Mouse (Mus musculus): ENCODE measurements around the gene Tmem131. TPM values are rescaled to one million over a fixed set of nuclear protein-coding genes. Genes with fewer than 3 reads are reported as not detected.

Gene Tmem131
- polyA plus RNA-seq, 1 experiment from 2014 or later: 13.7 TPM

- no peaks in the 10 kb centered on the region for H3K36me3 ChIP-seq
- H3K27ac ChIP-seq: 0 out of 2 replicates have a peak overlapping the region, but pooled peaks have one; percentile 23
- H3K4me2 ChIP-seq: no peak overlapping the region
- ATAC-seq (ENCODE audit: insufficient read depth, low FRiP score, low read depth): peak; percentile 27; the same call in 1 of the 2 replicates
- H3K4me1 ChIP-seq: no peaks in the 10 kb centered on the region; the same call in 1 of the 2 replicates
- WGBS: 56% methylated on average over 1 of the region's 1 CpGs
- no peaks in the 10 kb centered on the region for H3K9me3 ChIP-seq
- no peak overlapping the region for H3K9ac ChIP-seq
- no peaks in the 10 kb centered on the region for H3K27me3 ChIP-seq (replicated peaks)
- no peak overlapping the region for H3K4me3 ChIP-seq (replicated peaks)
These were observed 72.9 kb downstream of the Tmem131 start for GRCm38 (mm10) chr1:36870518-36870917.

- Histone ChIP-seq H3K9me3 (no peaks in the 10 kb centered on the region), H3K4me3 (replicated peaks) (no peak overlapping the region), H3K27me3 (replicated peaks) (no peaks in the 10 kb centered on the region), H3K4me2 (no peak overlapping the region), H3K27ac (no peak overlapping the region), H3K4me1 (no peaks in the 10 kb centered on the region), H3K36me3 (no peaks in the 10 kb centered on the region), H3K9ac (no peak overlapping the region)
- ATAC-seq (ENCODE audit: insufficient read depth, low FRiP score, low read depth): no peak
- WGBS: 67% methylated on average over 3 of the region's 3 CpGs
These were observed 78.7 kb downstream of the Tmem131 start for GRCm38 (mm10) chr1:36864757-36865156.

- no peaks in the 10 kb centered on the region for H3K36me3 ChIP-seq
- H3K27ac ChIP-seq: peak overlapping the region; percentile 42; the same call in 1 of the 2 replicates
- H3K9ac ChIP-seq: no peak overlapping the region
- H3K4me1 ChIP-seq: no peaks in the 10 kb centered on the region
- H3K4me3 ChIP-seq (replicated peaks): no peak overlapping the region
- H3K4me2 ChIP-seq: no peak overlapping the region
- H3K9me3 ChIP-seq: no peaks in the 10 kb centered on the region
- no peaks in the 10 kb centered on the region for H3K27me3 ChIP-seq (replicated peaks)
- no peak for ATAC-seq (ENCODE audit: insufficient read depth, low FRiP score, low read depth)
- WGBS: 66% methylated on average over 2 of the region's 2 CpGs
These were observed 81.7 kb downstream of the Tmem131 start for GRCm38 (mm10) chr1:36861775-36862174.

GRCm38 (mm10) chr1:36860876-36861275, 82.6 kb downstream of the Tmem131 start:
- 42% methylated on average over 1 of the region's 1 CpGs for WGBS
- Histone ChIP-seq H3K4me3 (replicated peaks) (no peak overlapping the region), H3K9me3 (no peaks in the 10 kb centered on the region)

GRCm38 (mm10) chr1:36860431-36860849, 83.0 kb downstream of the Tmem131 start:
- 34% methylated on average over 4 of the region's 4 CpGs for WGBS
- Histone ChIP-seq H3K27ac (0 out of 2 replicates have a peak overlapping the region, but pooled peaks have one; percentile 42), H3K27me3 (replicated peaks) (no peaks in the 10 kb centered on the region), H3K4me2 (no peak overlapping the region), H3K9ac (no peak overlapping the region), H3K4me1 (no peaks in the 10 kb centered on the region), H3K36me3 (no peaks in the 10 kb centered on the region), H3K4me3 (replicated peaks) (no peak overlapping the region), H3K9me3 (no peaks in the 10 kb centered on the region)
- ATAC-seq (ENCODE audit: insufficient read depth, low FRiP score, low read depth): peak; percentile 56; the same call in 1 of the 2 replicates

More at GRCm38 (mm10) chr1:36860876-36861275, 82.6 kb downstream of the Tmem131 start:
- no peaks in the 10 kb centered on the region for H3K27me3 ChIP-seq (replicated peaks)
- H3K4me1 ChIP-seq: no peaks in the 10 kb centered on the region
- H3K9ac ChIP-seq: no peak overlapping the region
- H3K27ac ChIP-seq: peak overlapping the region; percentile 42; the same call in 1 of the 2 replicates
- no peaks in the 10 kb centered on the region for H3K36me3 ChIP-seq
- no peak overlapping the region for H3K4me2 ChIP-seq
- no peak for ATAC-seq (ENCODE audit: insufficient read depth, low FRiP score, low read depth)

GRCm38 (mm10) chr1:36857081-36857480, 86.4 kb downstream of the Tmem131 start:
- ATAC-seq (ENCODE audit: insufficient read depth, low FRiP score, low read depth): no peak
- no peaks in the 10 kb centered on the region for H3K9me3 ChIP-seq
- H3K9ac ChIP-seq: no peak overlapping the region
- H3K27me3 ChIP-seq (replicated peaks): no peaks in the 10 kb centered on the region
- no peaks in the 10 kb centered on the region for H3K36me3 ChIP-seq
- H3K27ac ChIP-seq: no peak overlapping the region
- H3K4me3 ChIP-seq (replicated peaks): no peak overlapping the region
- H3K4me1 ChIP-seq: no peaks in the 10 kb centered on the region
- no peak overlapping the region for H3K4me2 ChIP-seq
- WGBS: 88% methylated on average over 6 of the region's 6 CpGs

- Histone ChIP-seq H3K4me2 (no peak overlapping the region), H3K4me1 (no peaks in the 10 kb centered on the region), H3K27ac (no peak overlapping the region), H3K36me3 (no peaks in the 10 kb centered on the region), H3K4me3 (replicated peaks) (no peak overlapping the region), H3K27me3 (replicated peaks) (no peaks in the 10 kb centered on the region), H3K9me3 (no peaks in the 10 kb centered on the region), H3K9ac (no peak overlapping the region)
- WGBS: 91% methylated on average over 10 of the region's 10 CpGs
- no peak for ATAC-seq (ENCODE audit: insufficient read depth, low FRiP score, low read depth)
These were observed 89.2 kb downstream of the Tmem131 start for GRCm38 (mm10) chr1:36854198-36854765.

GRCm38 (mm10) chr1:36852085-36852484, 91.4 kb downstream of the Tmem131 start:
- no peak overlapping the region for H3K4me2 ChIP-seq
- no peaks in the 10 kb centered on the region for H3K9me3 ChIP-seq
- ATAC-seq (ENCODE audit: insufficient read depth, low FRiP score, low read depth): no peak
- 79% methylated on average over 6 of the region's 6 CpGs for WGBS
- H3K27ac ChIP-seq: no peak overlapping the region
- no peak overlapping the region for H3K4me3 ChIP-seq (replicated peaks)
- no peaks in the 10 kb centered on the region for H3K36me3 ChIP-seq
- no peak overlapping the region for H3K9ac ChIP-seq
- H3K27me3 ChIP-seq (replicated peaks): no peaks in the 10 kb centered on the region
- no peaks in the 10 kb centered on the region for H3K4me1 ChIP-seq

- 82% methylated on average over 4 of the region's 4 CpGs for WGBS
- no peak for ATAC-seq (ENCODE audit: insufficient read depth, low FRiP score, low read depth)
- H3K9ac ChIP-seq: no peak overlapping the region
- H3K4me3 ChIP-seq (replicated peaks): no peak overlapping the region
- no peak overlapping the region for H3K4me2 ChIP-seq
- H3K36me3 ChIP-seq: no peaks in the 10 kb centered on the region
- H3K4me1 ChIP-seq: no peaks in the 10 kb centered on the region
- H3K27ac ChIP-seq: no peak overlapping the region
- H3K9me3 ChIP-seq: no peaks in the 10 kb centered on the region
- no peaks in the 10 kb centered on the region for H3K27me3 ChIP-seq (replicated peaks)
These were observed 92.1 kb downstream of the Tmem131 start for GRCm38 (mm10) chr1:36851392-36851791.

GRCm38 (mm10) chr1:36848036-36848435, 95.4 kb downstream of the Tmem131 start:
- ATAC-seq (ENCODE audit: insufficient read depth, low FRiP score, low read depth): no peak
- WGBS: 93% methylated on average over 1 of the region's 1 CpGs

GRCm38 (mm10) chr1:36847276-36847675, 96.2 kb downstream of the Tmem131 start:
- Histone ChIP-seq H3K9ac (no peak overlapping the region), H3K4me2 (no peak overlapping the region), H3K27ac (no peak overlapping the region), H3K4me3 (replicated peaks) (no peak overlapping the region), H3K4me1 (no peaks in the 10 kb centered on the region), H3K27me3 (replicated peaks) (no peaks in the 10 kb centered on the region), H3K9me3 (no peaks in the 10 kb centered on the region), H3K36me3 (no peaks in the 10 kb centered on the region)
- no peak for ATAC-seq (ENCODE audit: insufficient read depth, low FRiP score, low read depth)
- 77% methylated on average over 8 of the region's 8 CpGs for WGBS

More at GRCm38 (mm10) chr1:36848036-36848435, 95.4 kb downstream of the Tmem131 start:
- H3K9ac ChIP-seq: no peak overlapping the region
- no peaks in the 10 kb centered on the region for H3K9me3 ChIP-seq
- H3K4me2 ChIP-seq: no peak overlapping the region
- no peaks in the 10 kb centered on the region for H3K36me3 ChIP-seq
- H3K4me3 ChIP-seq (replicated peaks): no peak overlapping the region
- H3K27me3 ChIP-seq (replicated peaks): no peaks in the 10 kb centered on the region
- no peaks in the 10 kb centered on the region for H3K4me1 ChIP-seq
- H3K27ac ChIP-seq: no peak overlapping the region

- no peak overlapping the region for H3K9ac ChIP-seq
- H3K9me3 ChIP-seq: no peaks in the 10 kb centered on the region
- no peaks in the 10 kb centered on the region for H3K4me1 ChIP-seq
- H3K27me3 ChIP-seq (replicated peaks): no peaks in the 10 kb centered on the region
- no peak overlapping the region for H3K4me3 ChIP-seq (replicated peaks)
- H3K36me3 ChIP-seq: no peaks in the 10 kb centered on the region; the same call in 1 of the 2 replicates
- H3K4me2 ChIP-seq: no peak overlapping the region
- WGBS: 51% methylated on average over 5 of the region's 5 CpGs
- no peak overlapping the region for H3K27ac ChIP-seq
- ATAC-seq (ENCODE audit: insufficient read depth, low FRiP score, low read depth): no peak
These were observed 98.4 kb downstream of the Tmem131 start for GRCm38 (mm10) chr1:36845031-36845430.

Measured in stomach, embryonic 15.5 days (tissue).